Mouse (Mus musculus): ENCODE measurements around the gene Zfp989. TPM values are rescaled to one million over a fixed set of nuclear protein-coding genes. Genes with fewer than 3 reads are reported as not detected.
"Not testable (repeated sequence)": the region's sequence is repeated elsewhere in the genome, so short reads cannot be mapped to it uniquely, and the experiment has no call there.

The Zfp989 gene
- polyA plus RNA-seq (2015; fragmentation: Nextera tagmentation; extraction: Ambion mirVana), result 0.12 TPM in 1 of 2 replicates, not detected in the other

DNA sequence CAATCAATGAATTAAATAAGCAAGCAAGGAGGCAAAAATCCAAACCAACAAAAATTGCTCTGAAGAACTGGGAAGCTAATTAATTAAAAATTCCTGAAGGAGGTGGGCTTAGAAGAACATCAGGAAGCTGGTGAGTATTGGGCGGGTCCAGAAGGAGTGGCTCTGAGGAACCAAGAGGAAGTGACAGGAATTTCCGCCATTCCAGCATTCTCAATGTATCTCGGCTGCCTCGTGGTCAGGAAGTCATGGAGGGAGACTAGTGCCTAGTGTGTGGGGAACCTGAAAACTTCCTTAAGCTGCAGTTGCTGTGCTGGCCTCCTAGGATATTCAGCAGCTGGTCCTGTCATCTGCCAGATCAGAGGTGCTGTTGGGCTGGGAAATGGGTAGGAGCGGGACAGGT lies at the start of gene Zfp989:
TSS of gene Zfp989 (plus strand) at position 220 of the 400 bp plus-strand sequence.
- DNase-seq (ENCODE audit: low spot score), result not testable (repeated sequence)

GRCm38 (mm10) chr4:146932311-146933082 lies 39.3 kb upstream of the Zfp989 start:
- DNase-seq (ENCODE audit: low spot score), result no peak

GRCm38 (mm10) chr4:146941691-146942090 lies 30.1 kb upstream of the Zfp989 start:
- not testable (repeated sequence) for DNase-seq (ENCODE audit: low spot score)

- not testable (repeated sequence) for DNase-seq (ENCODE audit: low spot score)
Measured at GRCm38 (mm10) chr4:146976581-146976980, 4.8 kb downstream of the Zfp989 start.

- not testable (repeated sequence) for DNase-seq (ENCODE audit: low spot score)
Measured at GRCm38 (mm10) chr4:147018400-147018799, 46.6 kb downstream of the Zfp989 start.

- DNase-seq (ENCODE audit: low spot score), result not testable (repeated sequence)
Measured at GRCm38 (mm10) chr4:147021550-147021949, 49.8 kb downstream of the Zfp989 start, which contains the start of gene Rex2. Gene Rex2, plus strand, starts transcription at chr4:147021850.

DNA sequence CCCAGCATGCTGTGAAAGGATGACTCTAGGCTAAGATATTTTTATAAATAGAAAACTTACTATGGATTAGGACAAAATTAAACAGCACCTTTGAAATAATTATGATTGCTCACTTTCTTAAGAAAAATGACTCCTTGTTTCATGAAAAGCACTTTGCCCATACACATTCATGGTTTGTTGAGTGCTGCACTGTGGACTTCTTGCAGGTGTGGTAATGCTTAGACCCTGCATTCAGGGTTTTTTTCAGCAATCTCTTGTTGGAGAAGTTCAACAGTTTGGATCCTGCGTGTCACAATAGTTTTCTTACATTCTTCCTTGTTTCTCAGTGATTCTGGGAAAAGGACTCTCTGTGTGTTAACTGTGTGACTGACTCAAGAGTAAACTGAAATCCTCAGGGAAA lies 54.6 kb downstream of the Zfp989 start:
- DNase-seq (ENCODE audit: low spot score), result not testable (repeated sequence)

- DNase-seq (ENCODE audit: low spot score), result not testable (repeated sequence)
Measured at GRCm38 (mm10) chr4:147031308-147032036, 59.7 kb downstream of the Zfp989 start.

Other genes starting within 250 kb of the Zfp989 start
- gene Gm21411, start 62.4 kb upstream of the Zfp989 start, polyA plus RNA-seq (2015; fragmentation: Nextera tagmentation; extraction: Ambion mirVana), result not detected in 2 replicates
- gene Rex2, start 49.9 kb downstream of the Zfp989 start, polyA plus RNA-seq (2015; fragmentation: Nextera tagmentation; extraction: Ambion mirVana), result not detected in 2 replicates
- 9.9 and 11.2 TPM in 2 replicates for gene Zfp991, start 160.1 kb downstream of the Zfp989 start, polyA plus RNA-seq (2015; fragmentation: Nextera tagmentation; extraction: Ambion mirVana)